Mouse (Mus musculus) liver, embryonic 15.5 days (tissue): ENCODE measurements around the gene Rhot1. TPM values are rescaled to one million over a fixed set of nuclear protein-coding genes. Genes with fewer than 3 reads are reported as not detected.

Source experiments
- ATAC-seq: fragments of 200-750 bp; cut with Nextera tagmentation; 2 replicates; pipeline ENCODE4 v1.8.0; 2017; ENCODE audit warnings: moderate number of reproducible peaks, mild to moderate bottlenecking, moderate library complexity; ENCODE audit not compliant: insufficient read depth
- H3K27ac ChIP-seq: fragments of 300-500 bp; sonication (generic); replicated peaks from 2 replicates; pipeline ENCODE4 v1.5.1; 2015; ENCODE audit warnings: mild to moderate bottlenecking, inconsistent platforms
- H3K27me3 ChIP-seq: fragments of 300-500 bp; sonication (generic); 2 replicates; pipeline ENCODE4 v1.6.1; 2015; ENCODE audit warnings: mild to moderate bottlenecking, inconsistent platforms
- H3K36me3 ChIP-seq: fragments of 300-500 bp; sonication (generic); replicated peaks from 2 replicates; pipeline ENCODE4 v1.6.1; 2015; ENCODE audit warnings: moderate library complexity, mild to moderate bottlenecking, inconsistent platforms
- H3K4me1 ChIP-seq: fragments of 300-500 bp; sonication (generic); replicated peaks from 2 replicates; pipeline ENCODE4 v1.6.1; 2015; ENCODE audit warnings: inconsistent platforms
- H3K4me2 ChIP-seq: fragments of 300-500 bp; sonication (generic); 2 replicates; pipeline ENCODE4 v1.6.1; 2015; ENCODE audit warnings: moderate library complexity, mild to moderate bottlenecking, inconsistent platforms
- H3K4me3 ChIP-seq: fragments of 300-500 bp; sonication (generic); replicated peaks from 2 replicates; pipeline ENCODE4 v1.5.1; 2015; ENCODE audit warnings: mild to moderate bottlenecking, inconsistent platforms
- H3K9ac ChIP-seq: fragments of 300-500 bp; sonication (generic); 2 replicates; pipeline ENCODE4 v1.6.1; 2015; ENCODE audit warnings: moderate library complexity, mild to moderate bottlenecking, inconsistent platforms
- H3K9me3 ChIP-seq: fragments of 300-500 bp; sonication (generic); replicated peaks from 2 replicates; pipeline ENCODE4 v1.6.1; 2016; ENCODE audit warnings: inconsistent platforms
- WGBS: fragments of 180-500 bp; shearing (Covaris S2); methylation state at CpG from one replicate; pipeline ENCODE4 v1.1.7; 2015; ENCODE audit warnings: mixed read lengths; ENCODE audit not compliant: insufficient replicate concordance; 5-methylcytosine and 5-hydroxymethylcytosine counted together
- polyA plus RNA-seq: library from polyadenylated mRNA; unstranded; fragments of >200 nt; fragmentation: Nextera tagmentation; extraction: Ambion mirVana; gene quantifications from 2 replicates; pipeline ENCODE4 v1.2.1, GENCODE M21; 2015

The Rhot1 gene
- polyA plus RNA-seq, 1 experiment from 2014 or later, result 21.5 TPM

DNA sequence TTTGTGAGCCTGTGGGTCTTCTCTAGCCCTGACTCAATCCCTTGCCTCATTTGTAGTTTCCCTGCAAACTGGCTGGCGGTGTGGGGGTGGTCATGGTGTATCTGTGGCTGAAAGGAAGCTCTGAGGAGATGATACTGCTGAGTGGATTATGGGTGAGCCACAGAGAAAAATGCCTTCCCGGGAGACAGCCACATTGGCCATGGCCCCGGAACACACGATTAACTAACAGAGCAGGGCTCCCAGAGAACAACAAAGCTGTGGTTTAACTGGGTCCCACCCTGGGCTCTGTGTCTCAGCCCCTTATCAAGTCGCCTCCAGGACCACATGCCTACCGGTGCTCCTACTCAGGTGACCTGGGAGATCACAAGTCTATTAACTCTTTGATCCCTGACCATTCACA lies 99.7 kb downstream of the Rhot1 start:
- ATAC-seq, result no peak
- Histone ChIP-seq H3K9ac (no peak overlapping the region), H3K27me3 (peaks cover 39% of the 10 kb centered on the region), H3K4me1 (no peaks in the 10 kb centered on the region), H3K9me3 (no peaks in the 10 kb centered on the region), H3K36me3 (no peaks in the 10 kb centered on the region), H3K4me2 (no peak overlapping the region), H3K27ac (no peak overlapping the region), H3K4me3 (no peak overlapping the region)
- 24% methylated on average over 6 of the region's 6 CpGs for WGBS

DNA sequence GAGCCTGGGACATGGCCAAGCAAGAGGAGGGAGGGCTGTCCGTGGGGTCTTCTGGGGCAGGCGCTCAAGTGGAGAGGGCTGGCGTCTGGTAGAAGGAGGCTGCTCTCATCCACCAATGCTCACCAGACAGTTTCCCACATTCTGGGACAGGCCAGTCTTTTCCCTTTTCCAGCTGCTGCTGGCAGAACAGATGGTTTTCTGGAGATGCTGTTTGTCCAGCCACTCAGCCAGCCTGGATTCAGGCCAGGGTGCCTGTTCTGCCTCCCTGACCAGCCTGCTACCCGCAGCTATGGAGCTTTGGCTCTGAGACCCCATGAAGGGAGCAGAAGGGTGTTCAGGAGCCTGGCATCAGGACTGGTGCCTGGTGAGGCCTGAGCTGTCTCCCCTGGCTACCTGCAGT lies 102.5 kb downstream of the Rhot1 start:
- H3K4me2 ChIP-seq, result no peak overlapping the region
- H3K27ac ChIP-seq, result no peak overlapping the region
- no peaks in the 10 kb centered on the region for H3K36me3 ChIP-seq
- H3K27me3 ChIP-seq, result peaks cover 35% of the 10 kb centered on the region; the same call in 1 of the 2 replicates
- ATAC-seq, result no peak
- no peak overlapping the region for H3K4me3 ChIP-seq
- H3K9ac ChIP-seq, result no peak overlapping the region
- H3K4me1 ChIP-seq, result no peaks in the 10 kb centered on the region
- WGBS, result 70% methylated on average over 4 of the region's 4 CpGs
- no peaks in the 10 kb centered on the region for H3K9me3 ChIP-seq

DNA sequence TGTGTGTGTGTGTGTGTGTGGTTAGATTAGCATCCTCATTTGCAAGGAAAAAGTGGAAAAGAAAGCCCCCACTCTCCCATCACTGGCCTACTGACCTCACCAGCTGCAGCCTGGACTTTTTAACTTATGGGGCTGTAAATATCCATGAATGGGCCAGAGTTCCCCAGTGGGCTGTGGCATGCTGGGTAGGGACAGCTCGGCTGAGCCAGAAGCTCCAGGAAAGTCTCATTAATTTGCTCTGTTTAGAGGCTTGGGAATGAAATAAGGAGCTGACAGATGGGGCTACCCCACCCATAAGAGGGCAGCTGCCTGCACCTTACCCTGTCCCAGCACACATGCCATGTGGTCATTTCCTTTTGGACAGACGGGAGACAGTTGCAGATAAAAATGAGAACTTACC lies 103.2 kb downstream of the Rhot1 start:
- ATAC-seq, result no peak
- Histone ChIP-seq H3K9ac (no peak overlapping the region), H3K36me3 (no peaks in the 10 kb centered on the region), H3K4me2 (no peak overlapping the region), H3K27ac (no peak overlapping the region), H3K4me1 (no peaks in the 10 kb centered on the region), H3K9me3 (no peaks in the 10 kb centered on the region), H3K27me3 (peaks cover 30% of the 10 kb centered on the region; the same call in 1 of the 2 replicates), H3K4me3 (no peak overlapping the region)
- WGBS, result 23% methylated on average over 2 of the region's 2 CpGs

GRCm38 (mm10) chr11:80312565-80312964 lies 103.7 kb downstream of the Rhot1 start:
- Histone ChIP-seq H3K4me2 (no peak overlapping the region), H3K27me3 (peaks cover 27% of the 10 kb centered on the region; the same call in 1 of the 2 replicates), H3K9ac (no peak overlapping the region), H3K4me1 (no peaks in the 10 kb centered on the region), H3K36me3 (no peaks in the 10 kb centered on the region), H3K27ac (no peak overlapping the region), H3K9me3 (no peaks in the 10 kb centered on the region), H3K4me3 (no peak overlapping the region)
- 2% methylated on average over 6 of the region's 6 CpGs for WGBS
- ATAC-seq, result no peak

DNA sequence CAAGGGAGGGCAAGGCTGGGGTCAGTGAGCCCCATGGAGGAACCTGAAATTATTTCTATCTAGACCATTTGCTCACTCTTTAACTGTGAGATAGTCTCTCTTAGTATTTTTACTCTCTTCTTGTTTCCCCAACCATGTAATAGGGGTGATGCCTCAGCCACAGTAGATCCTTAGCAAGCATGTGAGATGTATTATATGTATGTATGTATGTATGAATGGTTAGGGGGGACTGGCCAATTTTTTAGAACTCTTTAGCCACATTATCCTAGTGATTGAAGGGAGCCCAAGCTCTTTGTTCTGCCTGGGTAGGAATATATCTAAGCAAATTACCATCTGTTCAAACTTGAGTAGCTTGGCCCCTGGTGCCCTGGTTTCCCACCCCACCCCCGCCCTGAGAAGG lies 104.6 kb downstream of the Rhot1 start:
- no peak for ATAC-seq
- WGBS, result 47% methylated on average over 1 of the region's 1 CpGs

DNA sequence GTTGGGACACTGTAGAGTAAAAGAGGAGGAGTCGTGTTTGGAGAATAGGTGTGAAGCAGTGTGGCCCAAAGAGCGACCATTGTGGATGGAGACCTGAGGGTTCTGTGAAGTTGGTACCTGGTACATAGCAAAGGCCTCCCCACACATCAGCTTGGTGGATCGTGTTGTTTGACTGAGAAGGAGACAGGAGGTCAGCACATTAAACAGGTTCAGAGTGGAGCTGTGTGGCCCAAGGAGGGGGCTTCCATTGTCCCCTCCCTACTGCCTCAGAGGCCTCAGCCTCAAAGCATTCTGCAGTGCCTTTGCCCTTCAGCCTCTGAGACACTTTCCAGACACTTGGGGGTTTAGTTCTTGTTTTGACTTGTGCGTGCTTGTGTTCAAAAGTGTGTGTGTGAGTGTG lies 105.1 kb downstream of the Rhot1 start:
- Histone ChIP-seq H3K4me2 (no peak overlapping the region), H3K36me3 (no peaks in the 10 kb centered on the region), H3K4me1 (no peaks in the 10 kb centered on the region), H3K9ac (no peak overlapping the region), H3K27me3 (peaks cover 27% of the 10 kb centered on the region; the same call in 1 of the 2 replicates), H3K9me3 (no peaks in the 10 kb centered on the region), H3K27ac (no peak overlapping the region), H3K4me3 (no peak overlapping the region)
- no peak for ATAC-seq
- 51% methylated on average over 4 of the region's 4 CpGs for WGBS

More for the DNA sequence above, 104.6 kb downstream of the Rhot1 start:
- Histone ChIP-seq H3K4me1 (no peaks in the 10 kb centered on the region), H3K9ac (no peak overlapping the region), H3K4me3 (no peak overlapping the region), H3K4me2 (no peak overlapping the region), H3K27ac (no peak overlapping the region), H3K9me3 (no peaks in the 10 kb centered on the region), H3K27me3 (peaks cover 27% of the 10 kb centered on the region; the same call in 1 of the 2 replicates), H3K36me3 (no peaks in the 10 kb centered on the region)

GRCm38 (mm10) chr11:80315743-80316639 lies 107.2 kb downstream of the Rhot1 start:
- no peak overlapping the region for H3K4me3 ChIP-seq
- H3K9ac ChIP-seq, result no peak overlapping the region
- H3K4me2 ChIP-seq, result no peak overlapping the region
- no peak for ATAC-seq
- H3K4me1 ChIP-seq, result no peaks in the 10 kb centered on the region
- no peaks in the 10 kb centered on the region for H3K9me3 ChIP-seq
- H3K36me3 ChIP-seq, result no peaks in the 10 kb centered on the region
- 58% methylated on average over 10 of the region's 10 CpGs for WGBS
- no peak overlapping the region for H3K27ac ChIP-seq
- peaks cover 15% of the 10 kb centered on the region; the same call in 1 of the 2 replicates for H3K27me3 ChIP-seq

Other genes starting within 250 kb of the Rhot1 start
- gene Utp6, start 246.6 kb upstream of the Rhot1 start, polyA plus RNA-seq, result 20.2 and 20.9 TPM in 2 replicates
- 13.5 and 14.4 TPM in 2 replicates for gene Suz12, start 215.9 kb upstream of the Rhot1 start, polyA plus RNA-seq
- gene Crlf3, start 128.0 kb upstream of the Rhot1 start, polyA plus RNA-seq, result 106 and 115 TPM in 2 replicates
- 9.1 and 9.4 TPM in 2 replicates for gene Atad5, start 119.6 kb upstream of the Rhot1 start, polyA plus RNA-seq
- gene Tefm, start 66.8 kb upstream of the Rhot1 start, polyA plus RNA-seq, result 11.9 and 12.2 TPM in 2 replicates
- gene Adap2, start 54.9 kb upstream of the Rhot1 start, polyA plus RNA-seq, result 6.5 and 8.2 TPM in 2 replicates
- gene Rnf135, start 25.2 kb upstream of the Rhot1 start, polyA plus RNA-seq, result 5.3 and 6.1 TPM in 2 replicates
- 0.16 and 0.22 TPM in 2 replicates for gene Rhbdl3, start 91.9 kb downstream of the Rhot1 start, polyA plus RNA-seq
- gene 5730455P16Rik, start 169.0 kb downstream of the Rhot1 start, polyA plus RNA-seq, result 4.8 and 5.4 TPM in 2 replicates
- gene Zfp207, start 174.3 kb downstream of the Rhot1 start, polyA plus RNA-seq, result 86.7 and 88.1 TPM in 2 replicates
- 156 and 160 TPM in 2 replicates for gene Psmd11, start 219.6 kb downstream of the Rhot1 start, polyA plus RNA-seq